Mouse (Mus musculus) cerebellum, postnatal 4 days (tissue): ENCODE measurements around the gene Nrxn1.

Experiments
- DNase-seq, 2 experiments: peaks; one replicate each; pipeline ENCODE4 v3.0.0; 2022; ENCODE audit warnings: low spot score in 2 of 2, mixed read lengths in 1 of 2

The Nrxn1 gene

GRCm38 (mm10) chr17:90990747-90991146 lies 102.1 kb downstream of the Nrxn1 start:
- DNase-seq = no peak

GRCm38 (mm10) chr17:90962904-90963531 lies 129.9 kb downstream of the Nrxn1 start:
- peak in 1 of 2 experiments; percentile 7 for DNase-seq

GRCm38 (mm10) chr17:90955221-90955620 lies 137.7 kb downstream of the Nrxn1 start:
- DNase-seq = no peak

DNA sequence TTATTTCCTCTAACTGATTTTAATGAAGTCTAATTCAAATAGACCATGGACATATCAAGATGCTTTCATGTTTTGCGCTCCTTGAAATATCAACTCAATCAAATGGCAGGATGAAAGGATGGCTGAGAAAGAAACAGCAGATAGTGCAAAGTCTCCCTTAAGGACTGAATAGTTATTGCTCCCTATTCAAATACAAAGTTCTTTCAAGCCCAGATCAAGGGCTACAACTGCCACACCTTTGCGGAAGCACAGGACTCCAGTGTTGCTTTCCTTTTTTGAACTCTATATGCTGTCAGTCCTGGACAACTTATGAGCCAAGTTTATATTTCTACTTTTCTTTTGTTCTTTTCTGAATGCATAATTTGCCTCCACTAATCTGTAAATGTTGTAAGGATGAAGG lies 157.9 kb downstream of the Nrxn1 start:
- no peak for DNase-seq

DNA sequence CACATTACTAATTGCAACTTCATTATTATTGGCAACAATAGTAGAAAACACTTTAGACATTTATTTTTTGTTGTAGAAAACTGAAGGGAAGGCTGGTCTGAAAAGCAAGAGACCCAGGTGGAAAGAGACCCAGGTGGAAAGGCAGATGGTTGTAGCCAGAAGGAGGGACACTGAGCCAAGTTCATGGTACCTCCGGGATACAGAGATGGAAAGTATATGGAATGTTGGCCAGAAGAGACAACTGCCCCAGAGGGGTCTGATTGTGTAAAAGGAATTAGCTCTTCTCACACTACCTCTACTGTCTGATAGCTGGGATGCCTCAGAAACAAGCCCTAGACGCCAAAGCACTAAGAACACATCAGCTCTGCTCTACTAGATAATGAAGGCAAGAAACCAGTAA lies 179.6 kb downstream of the Nrxn1 start:
- DNase-seq = peak in 1 of 2 experiments; percentile 20

DNA sequence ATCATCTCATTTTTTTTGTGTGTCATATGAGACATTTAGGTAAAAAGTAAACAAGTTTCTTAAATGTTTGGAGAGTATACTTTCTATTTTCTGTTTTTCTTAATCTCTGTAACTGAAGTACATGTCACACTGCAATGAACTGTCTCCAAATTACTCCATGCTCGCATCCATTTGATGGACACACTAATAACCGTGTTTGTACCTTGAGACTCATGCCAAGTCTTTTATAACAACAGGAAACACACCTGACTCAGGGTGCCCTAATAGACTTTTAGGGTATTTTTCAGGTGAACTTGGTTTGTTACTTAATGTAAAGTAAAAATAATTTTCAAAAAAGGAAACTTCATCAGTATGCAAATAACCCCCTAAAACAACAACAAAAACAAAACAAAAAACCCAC lies 180.1 kb downstream of the Nrxn1 start:
- no peak for DNase-seq

DNA sequence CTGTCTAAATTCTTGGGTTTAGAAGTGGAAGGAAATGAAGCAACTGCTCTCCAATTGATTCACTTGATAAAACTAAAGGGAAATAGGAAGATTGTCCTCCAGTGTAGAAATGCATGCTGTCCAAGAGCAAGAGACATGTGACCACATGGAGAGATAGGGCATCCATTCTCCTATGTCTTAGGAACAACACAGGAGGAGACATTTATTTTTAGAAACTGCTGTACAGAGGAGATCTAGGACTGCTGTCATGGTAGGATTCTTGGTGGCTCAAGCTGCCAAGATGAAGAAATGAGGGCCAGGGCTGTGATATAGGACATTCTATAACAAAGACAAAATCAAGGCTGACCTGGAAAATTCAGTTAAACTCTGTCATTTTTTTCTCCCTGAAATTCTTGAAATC lies 180.5 kb downstream of the Nrxn1 start:
- no peak for DNase-seq

GRCm38 (mm10) chr17:90906118-90907093 lies 186.5 kb downstream of the Nrxn1 start:
- DNase-seq = no peak

DNA sequence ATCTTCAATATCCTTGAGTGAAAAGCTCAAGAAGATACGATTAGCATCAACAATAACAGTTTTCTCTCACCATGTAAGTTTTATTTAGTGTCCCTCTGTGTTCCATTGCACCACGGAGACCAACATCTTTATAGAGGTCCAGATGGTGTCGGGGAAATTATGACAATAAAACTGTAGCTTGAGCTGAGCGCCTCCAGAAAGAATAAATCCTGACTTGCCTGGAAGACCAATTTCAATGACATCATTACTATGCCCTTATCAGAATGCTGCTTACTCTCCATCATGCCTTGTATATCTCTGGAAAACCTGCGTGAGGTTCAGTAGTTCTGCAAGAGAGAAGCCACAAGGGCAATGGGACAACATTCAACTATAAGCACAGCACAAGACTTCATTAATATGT lies 187.7 kb downstream of the Nrxn1 start:
- DNase-seq = no peak

GRCm38 (mm10) chr17:90892327-90893259 lies 200.3 kb downstream of the Nrxn1 start:
- DNase-seq = peak in 1 of 2 experiments; percentile 13

DNA sequence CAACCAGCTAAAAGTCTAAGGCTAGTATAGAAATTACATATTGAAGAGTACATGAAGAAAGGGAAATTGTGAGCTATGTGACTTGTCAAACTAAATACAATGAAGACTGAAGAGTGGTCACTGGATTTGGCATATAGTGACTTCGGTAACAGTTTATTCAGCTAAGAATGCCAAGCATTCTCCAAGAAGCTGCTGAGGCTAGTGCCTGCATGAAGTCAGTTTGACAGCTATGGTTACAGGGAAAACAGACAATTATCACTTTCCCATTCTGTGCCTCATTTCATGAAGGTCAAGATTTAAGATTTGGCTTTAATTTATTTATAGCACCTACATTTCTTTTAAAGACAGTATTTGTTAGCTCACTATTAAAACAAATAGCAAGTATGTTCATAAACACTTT lies 201.2 kb downstream of the Nrxn1 start:
- no peak for DNase-seq

DNA sequence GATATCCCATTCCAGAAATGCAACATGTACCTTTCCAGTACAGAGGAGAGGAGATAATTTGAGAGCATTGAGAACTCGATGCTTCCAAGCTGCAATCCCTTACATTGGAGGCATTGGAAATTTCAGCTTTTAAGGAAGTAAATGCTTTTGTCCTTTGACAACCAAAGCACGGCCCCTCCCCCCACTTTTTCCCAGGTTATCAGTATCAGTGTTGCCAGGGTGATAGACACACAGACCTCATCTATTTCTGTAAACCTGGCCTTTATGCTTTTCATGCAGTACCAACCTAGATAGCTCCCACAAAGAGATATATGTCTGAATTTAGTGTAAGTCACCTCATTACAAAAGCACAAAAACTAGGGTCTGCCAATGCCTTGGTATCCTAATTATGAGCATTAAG lies 235.6 kb downstream of the Nrxn1 start:
- DNase-seq = no peak

- no peak for DNase-seq
Measured at GRCm38 (mm10) chr17:90843876-90844275, 249.0 kb downstream of the Nrxn1 start.

DNA sequence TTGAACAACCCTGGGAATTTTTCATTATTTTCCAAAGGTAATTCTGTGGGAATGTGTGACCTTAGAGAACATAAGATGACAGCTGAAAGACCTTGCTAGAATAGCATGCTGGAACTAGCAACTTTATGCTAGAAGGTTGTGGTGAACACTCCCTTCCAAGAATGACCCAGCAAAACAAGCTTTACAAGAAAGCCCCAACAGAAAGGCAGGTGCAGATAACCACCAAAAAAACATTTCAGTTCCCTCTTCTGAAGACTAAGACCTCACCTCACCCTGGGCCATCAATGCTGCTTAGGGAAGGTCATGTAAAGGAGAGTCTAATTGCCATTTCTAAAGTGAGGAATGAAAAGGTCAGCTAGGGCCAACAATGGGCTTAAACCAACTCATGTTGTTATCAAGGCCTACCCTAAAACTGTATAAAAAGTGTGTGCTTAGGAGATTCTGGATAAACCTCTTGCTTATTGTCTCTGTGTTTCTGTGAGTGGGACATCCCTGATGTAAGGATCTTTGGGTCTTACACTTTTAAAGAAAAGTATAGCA lies 249.7 kb downstream of the Nrxn1 start:
- no peak for DNase-seq

DNA sequence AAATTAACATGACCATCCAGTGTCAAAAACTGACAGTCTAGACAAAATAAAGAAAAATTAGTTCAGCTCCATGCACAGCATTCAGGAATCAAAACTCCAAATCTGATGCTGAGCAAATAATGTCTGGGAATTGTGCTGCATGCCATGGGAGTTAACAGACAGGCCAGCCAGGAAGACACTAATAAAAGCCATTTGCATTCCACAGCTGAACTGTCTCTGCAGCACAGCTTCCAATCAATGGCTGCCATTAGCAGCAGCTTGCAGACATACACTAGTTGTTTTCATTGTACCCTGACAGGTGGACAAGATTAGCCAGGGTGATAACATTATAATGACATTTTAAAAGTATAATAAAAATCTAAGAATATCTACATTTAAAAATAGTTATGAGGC lies 255.9 kb downstream of the Nrxn1 start:
- DNase-seq = no peak

GRCm38 (mm10) chr17:90836154-90837021 lies 256.5 kb downstream of the Nrxn1 start:
- no peak for DNase-seq

DNA sequence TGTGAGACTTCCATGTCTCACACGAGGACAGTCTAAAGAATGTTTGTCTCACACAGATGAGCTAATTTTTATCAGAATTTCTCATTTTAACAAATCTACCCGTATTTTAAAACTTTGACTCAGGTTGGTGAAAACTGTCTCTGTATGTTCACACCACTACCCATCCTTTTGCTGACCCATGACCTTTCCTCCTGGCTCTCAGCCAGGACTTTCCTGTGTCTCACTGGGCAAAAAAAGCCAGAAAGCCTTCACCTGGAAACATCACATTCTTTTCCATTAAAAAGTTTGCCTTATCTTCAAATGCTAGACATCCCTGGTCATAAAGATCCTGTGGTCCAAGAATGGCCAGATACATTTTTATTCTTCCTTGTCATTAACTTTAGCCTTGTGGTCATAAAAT lies 274.5 kb downstream of the Nrxn1 start:
- no peak for DNase-seq

- DNase-seq = no peak
Measured at GRCm38 (mm10) chr17:90817898-90818297, 275.0 kb downstream of the Nrxn1 start.

DNA sequence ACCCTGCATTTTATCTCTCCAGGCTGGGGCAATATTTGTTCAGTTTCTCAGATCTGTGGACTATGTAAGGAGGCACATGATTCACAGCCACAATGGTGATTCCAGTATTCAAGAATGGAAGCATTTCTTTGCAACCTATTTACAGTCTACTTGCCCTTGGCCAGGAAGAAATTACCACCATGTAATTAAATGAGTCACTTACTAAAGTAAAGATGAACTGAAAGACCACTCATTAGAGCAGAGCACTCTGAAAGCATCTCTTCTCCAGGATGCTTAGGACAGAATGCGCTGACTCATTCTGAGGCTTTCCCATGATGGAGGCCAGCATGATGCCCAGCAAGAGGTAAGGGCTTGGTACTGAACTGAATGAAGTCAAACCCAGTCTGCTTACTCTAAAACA lies 277.6 kb downstream of the Nrxn1 start:
- no peak for DNase-seq

DNA sequence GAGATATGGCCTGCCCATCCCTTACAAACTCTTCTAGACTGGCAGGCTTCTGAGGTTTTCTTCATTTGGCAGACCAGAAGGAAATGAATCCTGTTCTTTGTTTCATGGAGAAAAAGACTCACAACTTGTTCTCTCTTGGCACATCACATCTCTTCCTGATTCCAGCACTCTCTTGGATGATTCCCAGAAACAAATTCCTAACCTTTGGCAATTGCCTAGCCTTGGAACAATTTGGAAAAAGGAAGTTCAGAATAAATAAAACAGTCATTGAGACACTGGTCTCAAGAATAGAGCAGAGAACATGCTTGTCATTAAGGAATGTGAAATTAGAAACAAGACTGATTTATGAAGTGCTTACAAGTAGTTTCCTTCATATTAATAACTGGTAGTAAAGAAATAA lies 279.1 kb downstream of the Nrxn1 start:
- no peak for DNase-seq

- no peak for DNase-seq
Measured at GRCm38 (mm10) chr17:90812485-90812884, 280.4 kb downstream of the Nrxn1 start.
